Mouse (Mus musculus) neural tube, embryonic 15.5 days (tissue): ENCODE measurements at regions not wholly inside any gene's neighbourhood (a gene's known extent, or its start where the extent isn't known, plus 50 kb on each side); places are given as distances from the start of the nearest gene placed in this dataset.

ENCODE experiments used
- ATAC-seq: fragments of 200-750 bp; cut with Nextera tagmentation; 2 replicates; pipeline ENCODE4 v1.8.0; 2017; ENCODE audit warnings: mild to moderate bottlenecking, moderate TSS enrichment, moderate library complexity; ENCODE audit not compliant: low FRiP score
- H3K27ac ChIP-seq: fragments of 300-500 bp; sonication (generic); replicated peaks from 2 replicates; pipeline ENCODE4 v1.5.1; 2015; ENCODE audit warnings: mild to moderate bottlenecking, inconsistent platforms
- H3K27me3 ChIP-seq: fragments of 300-500 bp; sonication (generic); replicated peaks from 2 replicates; pipeline ENCODE4 v1.6.1; 2015; ENCODE audit warnings: inconsistent platforms
- H3K36me3 ChIP-seq: fragments of 300-500 bp; sonication (generic); 2 replicates; pipeline ENCODE4 v1.6.1; 2015; ENCODE audit warnings: inconsistent platforms
- H3K4me1 ChIP-seq: fragments of 300-500 bp; sonication (generic); 2 replicates; pipeline ENCODE4 v1.6.1; 2015; ENCODE audit warnings: inconsistent platforms
- H3K4me2 ChIP-seq: fragments of 300-500 bp; sonication (generic); 2 replicates; pipeline ENCODE4 v1.6.1; 2015; ENCODE audit warnings: inconsistent platforms, mild to moderate bottlenecking, moderate library complexity
- H3K4me3 ChIP-seq: fragments of 300-500 bp; sonication (generic); replicated peaks from 2 replicates; pipeline ENCODE4 v1.5.1; 2015; ENCODE audit warnings: mild to moderate bottlenecking, inconsistent platforms
- H3K9ac ChIP-seq: fragments of 300-500 bp; sonication (generic); replicated peaks from 2 replicates; pipeline ENCODE4 v1.6.1; 2015; ENCODE audit warnings: mild to moderate bottlenecking, inconsistent platforms
- H3K9me3 ChIP-seq: fragments of 300-500 bp; sonication (generic); replicated peaks from 2 replicates; pipeline ENCODE4 v1.6.1; 2016; ENCODE audit warnings: inconsistent platforms
- WGBS: fragments of 180-500 bp; shearing (Covaris S2); methylation state at CpG from one replicate; pipeline ENCODE4 v1.1.7; 2015; ENCODE audit warnings: mixed read lengths; 5-methylcytosine and 5-hydroxymethylcytosine counted together

DNA sequence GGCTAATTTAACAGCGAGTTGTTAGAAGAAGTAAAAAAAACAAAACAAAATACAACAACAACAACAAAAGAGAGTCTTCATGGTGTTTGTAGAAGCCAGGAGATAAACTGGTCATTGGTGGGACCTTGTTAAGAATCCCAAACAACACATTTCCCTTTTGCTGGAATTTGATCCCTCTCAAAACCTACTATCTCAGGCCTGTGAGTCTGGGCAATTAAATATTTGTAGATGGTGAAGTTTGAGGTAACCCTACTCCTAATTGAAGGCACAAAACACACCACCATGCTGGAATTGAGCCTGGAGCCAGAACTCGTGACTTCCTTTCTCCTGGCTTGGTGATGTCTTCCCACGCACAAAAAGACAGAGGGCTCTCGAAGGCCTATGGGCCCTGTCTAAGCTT, 65.4 kb upstream of the Akt3 start:
- Histone ChIP-seq H3K4me1 (peaks cover 7% of the 10 kb centered on the region; the same call in 1 of the 2 replicates), H3K36me3 (no peaks in the 10 kb centered on the region), H3K4me3 (peak overlapping the region; percentile 54; the same call in 1 of the 2 replicates), H3K9ac (no peak overlapping the region), H3K4me2 (peak overlapping the region; percentile 94), H3K9me3 (no peaks in the 10 kb centered on the region), H3K27ac (no peak overlapping the region), H3K27me3 (0 out of 2 replicates have a peak, but pooled peaks cover 5% of the 10 kb centered on the region)
- 58% methylated on average over 4 of the region's 4 CpGs for WGBS
- no peak for ATAC-seq

DNA sequence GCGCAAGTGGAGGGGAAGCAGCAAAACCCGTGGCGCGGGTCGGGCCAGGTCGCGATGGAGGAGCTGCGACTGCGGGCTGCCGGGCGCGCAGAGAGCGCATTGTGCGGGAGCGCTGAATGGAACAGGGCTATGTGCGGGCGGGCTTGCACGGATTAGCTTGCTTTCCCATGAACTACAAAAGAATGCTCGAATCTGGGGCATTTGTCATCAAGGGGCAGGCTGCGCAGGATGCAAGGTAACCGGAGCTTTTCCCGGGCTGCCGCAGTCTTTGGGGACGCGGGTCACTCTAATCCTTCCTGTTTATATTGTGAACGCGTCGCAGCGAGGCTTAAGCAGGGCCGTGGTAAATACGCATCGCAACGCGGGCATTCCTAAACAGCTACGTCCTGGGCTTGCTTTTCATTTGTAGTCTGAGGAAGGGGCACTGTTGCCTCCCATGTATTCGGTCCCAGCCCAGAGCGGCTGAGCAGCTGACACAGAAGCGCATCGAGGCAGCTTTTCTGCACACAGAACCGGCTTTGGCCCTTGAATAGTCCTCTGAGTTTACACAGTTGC, 64.8 kb upstream of the Akt3 start:
- Histone ChIP-seq H3K36me3 (no peaks in the 10 kb centered on the region), H3K27me3 (0 out of 2 replicates have a peak, but pooled peaks cover 5% of the 10 kb centered on the region), H3K9ac (peak overlapping the region; percentile 56), H3K4me2 (peak overlapping the region; percentile 94), H3K27ac (peak overlapping the region; percentile 51; the same call in 1 of the 2 replicates), H3K4me3 (peak overlapping the region; percentile 54), H3K9me3 (no peaks in the 10 kb centered on the region), H3K4me1 (peaks cover 7% of the 10 kb centered on the region; the same call in 1 of the 2 replicates)
- ATAC-seq, result peak; percentile 84
- under 1% methylated on average over 40 of the region's 40 CpGs for WGBS

GRCm38 (mm10) chr1:177322307-177322685, 64.3 kb upstream of the Akt3 start:
- Histone ChIP-seq H3K27ac (no peak overlapping the region), H3K27me3 (0 out of 2 replicates have a peak, but pooled peaks cover 5% of the 10 kb centered on the region), H3K36me3 (no peaks in the 10 kb centered on the region), H3K4me2 (peak overlapping the region; percentile 94), H3K4me1 (peaks cover 7% of the 10 kb centered on the region; the same call in 1 of the 2 replicates), H3K9ac (peak overlapping the region; percentile 56), H3K4me3 (peak overlapping the region; percentile 54), H3K9me3 (no peaks in the 10 kb centered on the region)
- peak; percentile 38; the same call in 1 of the 2 replicates for ATAC-seq
- 10% methylated on average over 6 of the region's 6 CpGs for WGBS

- H3K4me3 ChIP-seq, result no peak overlapping the region; the same call in 1 of the 2 replicates
- no peaks in the 10 kb centered on the region for H3K36me3 ChIP-seq
- 0 out of 2 replicates have a peak, but pooled peaks cover 5% of the 10 kb centered on the region for H3K27me3 ChIP-seq
- no peaks in the 10 kb centered on the region for H3K9me3 ChIP-seq
- ATAC-seq, result 0 out of 2 replicates have a peak, but pooled peaks have one; percentile 21
- peak overlapping the region; percentile 94 for H3K4me2 ChIP-seq
- H3K27ac ChIP-seq, result no peak overlapping the region
- WGBS, result 46% methylated on average over 5 of the region's 5 CpGs
- H3K9ac ChIP-seq, result no peak overlapping the region
- peaks cover 7% of the 10 kb centered on the region; the same call in 1 of the 2 replicates for H3K4me1 ChIP-seq
Observed at GRCm38 (mm10) chr1:177321655-177322306, 63.8 kb upstream of the Akt3 start.

DNA sequence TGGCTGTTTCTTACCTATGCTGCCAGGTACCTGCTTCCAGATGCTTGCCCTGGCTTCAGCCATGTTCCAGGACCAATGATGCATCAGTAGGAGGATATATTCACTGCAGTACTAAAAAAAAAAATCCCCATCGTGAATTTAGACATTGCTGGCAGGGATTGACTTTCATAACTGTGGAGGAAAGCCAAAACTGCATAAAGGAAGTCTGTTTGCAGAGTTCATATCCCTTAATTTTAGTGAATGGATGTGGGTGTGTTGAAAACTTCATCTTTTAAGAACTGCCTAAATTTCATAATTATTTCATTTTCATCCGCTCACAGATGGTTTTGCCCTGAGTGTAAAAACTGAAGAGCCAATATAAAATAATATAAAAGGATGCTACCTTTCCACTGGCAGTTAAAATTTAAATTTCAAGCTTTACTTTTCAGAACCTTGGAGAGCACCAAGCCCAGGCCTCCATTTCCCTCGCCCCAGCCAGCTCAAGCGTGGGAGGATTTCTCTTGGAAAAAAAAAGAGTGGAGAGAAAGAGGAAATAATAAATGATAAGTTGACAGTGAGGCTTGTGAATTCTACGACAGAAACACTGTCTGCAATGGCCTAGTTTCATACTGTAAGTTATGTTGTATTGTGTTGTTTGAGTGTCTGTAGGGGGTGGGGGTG, 50.3 kb upstream of the Akt3 start:
- ATAC-seq, result no peak
- WGBS, result 44% methylated on average over 5 of the region's 5 CpGs
- Histone ChIP-seq H3K36me3 (no peaks in the 10 kb centered on the region), H3K27me3 (no peaks in the 10 kb centered on the region), H3K4me2 (no peak overlapping the region), H3K9me3 (no peaks in the 10 kb centered on the region), H3K27ac (no peak overlapping the region), H3K4me1 (0 out of 2 replicates have a peak, but pooled peaks cover 3% of the 10 kb centered on the region), H3K9ac (no peak overlapping the region), H3K4me3 (no peak overlapping the region)
